Mouse (Mus musculus) kidney, postnatal 14 days (tissue): ENCODE measurements around the gene Btbd2.

ENCODE experiments used
- DNase-seq: peaks from one replicate; pipeline ENCODE4 v3.0.0; 2022; ENCODE audit warnings: mixed read lengths

The Btbd2 gene

DNA sequence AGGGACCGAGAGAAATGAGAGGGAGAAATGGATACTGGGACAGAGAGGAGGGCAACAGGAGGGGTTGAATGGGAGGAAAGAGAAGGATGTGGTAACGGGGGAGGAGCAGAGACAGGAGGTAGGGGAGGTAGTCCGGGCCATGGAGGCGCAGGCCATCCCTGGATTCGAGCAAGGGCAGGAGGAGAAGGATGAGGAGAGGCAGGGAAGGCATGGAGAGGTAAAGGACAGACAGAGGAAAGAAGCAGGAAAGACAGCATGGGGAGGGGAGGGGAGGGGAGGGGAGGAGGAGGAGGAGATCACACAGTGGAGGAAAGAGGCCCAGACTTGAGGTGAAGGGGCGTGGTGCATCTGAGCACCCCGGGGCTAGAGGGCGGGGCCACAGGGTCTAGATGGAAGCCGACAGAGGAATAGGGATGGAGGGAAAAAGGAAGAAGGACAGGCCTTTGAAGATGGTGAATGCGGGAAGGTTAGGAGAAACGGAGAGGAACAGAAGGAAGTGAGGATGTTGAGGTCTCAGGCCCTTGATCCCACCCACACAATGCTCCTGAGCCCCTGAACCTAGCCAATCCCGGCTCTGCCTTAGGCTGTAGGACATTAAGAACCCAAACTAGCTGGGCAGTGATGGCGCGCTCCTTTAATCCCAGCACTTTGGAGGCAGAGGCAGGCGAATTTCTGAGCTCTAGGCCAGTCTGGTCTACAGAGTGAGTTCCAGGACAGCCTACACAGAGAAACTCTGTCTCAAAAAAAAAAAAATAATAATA is at the start of gene Btbd2:
Gene Btbd2 (minus strand): TSS at position 209 of the 761 bp plus-strand sequence.
- peak; percentile 49 for DNase-seq

DNA sequence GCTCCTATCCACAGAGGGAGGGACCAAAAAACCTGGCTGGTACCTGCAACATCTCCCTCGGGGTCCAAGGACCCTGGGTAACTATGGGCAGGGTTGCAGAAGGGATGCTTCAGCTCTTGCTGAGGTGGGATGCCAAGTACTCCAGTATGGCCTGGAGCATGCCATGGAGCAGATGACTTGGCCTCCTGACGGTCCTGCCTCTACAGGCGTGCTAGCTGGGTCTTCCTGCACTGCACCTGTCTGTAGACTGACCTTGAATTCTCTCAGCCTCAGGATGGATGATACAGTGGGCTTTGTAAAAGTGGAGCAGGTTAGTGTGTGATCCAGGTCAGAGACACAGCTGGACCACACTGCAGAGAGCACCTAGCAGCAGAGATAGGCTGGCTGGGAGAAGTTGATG is 48.6 kb upstream of the Btbd2 start:
- no peak for DNase-seq

DNA sequence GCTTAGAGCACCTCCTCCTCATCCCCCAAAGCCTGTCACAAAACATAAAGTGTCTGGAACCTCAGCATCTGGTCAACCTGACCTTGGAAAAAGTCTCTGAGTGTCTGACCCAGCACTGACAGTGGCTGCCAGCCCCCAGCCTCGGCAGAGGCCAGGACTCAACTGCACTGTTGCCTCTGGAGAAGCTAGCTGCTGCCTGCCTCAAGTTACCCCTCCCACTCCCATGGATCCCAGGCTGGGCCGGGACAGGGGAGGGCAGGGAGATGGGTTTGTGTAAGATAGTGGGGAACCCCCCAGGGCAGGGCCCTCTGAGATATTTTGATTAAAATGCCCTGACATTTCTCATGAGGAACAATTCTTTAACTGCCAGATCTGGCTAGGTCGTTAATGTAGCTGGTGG is 48.2 kb upstream of the Btbd2 start:
- no peak for DNase-seq

DNA sequence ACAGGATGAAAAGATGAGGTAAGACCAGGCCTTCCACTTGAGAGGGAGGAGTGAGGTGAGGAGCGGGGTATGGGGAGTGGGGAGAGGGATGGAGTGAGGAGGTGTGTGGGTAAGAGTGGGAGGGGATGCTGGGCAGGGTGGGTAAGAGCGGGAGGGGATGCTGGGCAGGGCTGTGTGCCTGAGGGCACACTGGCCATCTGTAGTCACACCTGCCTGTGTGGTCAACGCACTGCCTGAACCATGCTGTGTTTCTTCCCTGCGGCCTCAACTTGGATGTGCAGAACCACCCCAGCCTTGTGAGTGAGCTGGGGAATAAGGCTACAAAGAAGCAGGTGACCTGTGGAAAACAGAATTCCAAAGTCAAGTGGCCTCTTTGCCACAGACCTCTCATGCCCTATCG is 47.5 kb upstream of the Btbd2 start:
- DNase-seq: no peak

DNA sequence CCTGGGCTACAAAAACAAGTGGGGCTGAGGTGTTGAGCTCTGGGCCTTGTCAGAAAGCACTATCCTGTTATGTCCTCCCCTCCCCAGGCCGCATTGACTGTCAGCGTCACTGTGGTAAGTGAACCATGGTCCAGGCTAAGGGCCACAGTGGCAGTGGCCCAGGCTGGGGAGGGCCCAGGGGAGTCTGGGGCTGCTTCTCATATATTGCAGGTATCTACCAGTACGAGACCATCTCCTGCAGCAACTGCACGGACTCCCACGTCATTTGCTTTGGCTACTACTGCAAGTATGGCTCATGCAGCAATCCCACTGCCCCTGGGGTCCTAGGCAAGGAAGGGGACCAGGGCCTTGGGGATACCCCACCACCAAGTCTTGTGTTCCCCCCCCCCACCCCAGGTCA is 46.8 kb upstream of the Btbd2 start:
- no peak for DNase-seq

DNA sequence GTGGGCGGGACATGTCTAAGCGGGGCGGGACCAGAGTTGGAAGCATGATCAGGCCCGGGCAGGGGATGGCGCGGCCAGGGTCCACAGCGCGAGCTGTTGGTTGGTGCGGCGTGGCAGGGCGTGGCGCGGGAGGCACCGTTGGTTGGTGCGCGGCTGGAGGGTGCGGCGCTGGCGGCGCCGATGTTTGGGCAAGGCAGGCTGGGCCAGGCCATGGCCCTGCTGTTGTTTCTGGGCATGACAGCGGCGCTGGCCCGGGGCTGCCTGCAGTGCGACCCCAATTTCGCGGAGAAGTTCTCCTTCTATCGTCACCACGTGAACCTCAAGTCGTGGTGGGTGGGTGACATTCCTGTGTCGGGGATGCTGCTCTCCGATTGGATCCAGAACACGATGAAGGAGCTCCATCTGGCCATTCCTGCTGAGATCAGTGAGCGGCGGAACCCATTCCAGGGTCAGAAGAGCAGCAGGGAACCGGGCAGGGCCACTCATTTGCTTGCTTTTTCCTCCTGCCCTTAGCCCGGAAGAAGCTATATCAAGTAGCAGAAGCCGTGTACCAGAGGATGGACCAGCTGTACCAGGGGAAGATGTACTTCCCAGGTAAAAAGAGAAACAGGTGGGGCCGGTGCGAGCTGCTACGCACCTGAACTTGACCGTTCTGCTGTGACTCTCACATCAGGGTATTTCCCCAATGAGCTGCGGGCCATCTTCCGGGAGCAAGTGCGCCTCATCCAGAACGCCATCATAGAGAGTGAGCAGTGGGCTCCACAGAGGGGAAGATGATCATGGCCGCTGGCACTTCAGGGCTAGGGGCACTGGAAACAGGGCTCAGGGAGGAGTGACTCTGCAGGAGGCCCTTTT is 45.9 kb upstream of the Btbd2 start:
- DNase-seq: peak; percentile 98

DNA sequence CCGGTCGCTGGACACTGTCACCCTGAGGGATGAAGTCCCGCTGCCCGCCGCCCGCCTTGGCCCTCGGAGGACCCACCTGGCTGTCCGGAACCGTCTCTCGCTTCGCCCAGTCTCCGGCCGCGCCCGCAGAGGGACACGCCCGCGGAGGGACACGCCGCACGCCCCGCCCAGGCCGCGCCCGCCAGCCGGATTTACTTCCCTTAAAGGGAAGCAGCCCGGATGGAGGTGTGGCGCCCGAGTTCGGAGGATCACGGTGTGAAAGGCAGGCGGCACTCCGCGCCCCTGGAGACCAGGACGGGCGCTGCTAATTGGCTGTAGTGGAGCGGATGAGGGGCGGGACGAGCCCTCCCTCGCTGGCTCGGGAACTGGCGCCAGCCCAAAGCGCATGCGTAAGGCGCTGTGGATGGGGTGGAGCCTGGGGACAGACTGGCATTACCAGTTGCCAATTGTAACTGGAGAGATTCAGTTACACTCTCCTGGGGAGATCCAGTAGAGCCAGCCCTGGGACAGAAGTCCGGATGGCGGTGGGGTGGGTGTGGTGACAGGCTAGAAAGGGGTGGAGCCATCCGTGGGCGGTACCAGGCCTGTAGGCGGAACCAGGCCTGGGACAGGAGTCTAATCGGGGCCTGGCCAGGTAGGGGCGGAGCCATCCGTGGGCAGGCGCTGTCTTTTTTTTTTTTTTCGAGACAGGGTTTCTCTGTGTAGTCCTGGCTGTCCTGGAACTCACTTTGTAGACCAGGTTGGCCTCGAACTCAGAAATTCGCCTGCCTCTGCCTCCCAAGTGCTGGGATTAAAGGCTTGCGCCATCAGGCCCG is 45.1 kb upstream of the Btbd2 start, which contains the start of the genes Mob3a and Izumo4:
Gene Mob3a (minus strand): TSS at position 257 of the 815 bp plus-strand sequence.
Gene Izumo4 (plus strand): TSS at position 464 of the 815 bp plus-strand sequence.
- DNase-seq: peak; percentile 99

DNA sequence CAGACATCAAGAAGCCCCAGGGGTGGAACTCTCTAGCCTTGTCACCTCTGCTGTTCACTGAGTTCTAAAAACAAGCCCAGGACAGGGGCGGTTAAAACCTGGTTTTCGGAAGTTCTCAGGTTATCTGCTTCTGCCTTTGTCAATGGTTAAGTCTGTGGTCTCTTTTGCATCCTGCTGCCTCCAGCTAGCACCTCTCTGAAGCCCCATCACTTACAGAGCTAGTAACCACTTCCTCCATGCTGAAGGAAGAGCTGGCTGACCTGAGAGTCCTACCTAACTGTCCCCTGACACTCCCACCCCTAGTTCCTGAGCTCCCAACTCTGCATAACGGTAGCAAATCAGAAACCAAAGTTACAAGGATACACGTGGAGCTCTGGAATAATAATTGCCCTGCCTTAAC is 43.9 kb upstream of the Btbd2 start:
- DNase-seq: no peak

DNA sequence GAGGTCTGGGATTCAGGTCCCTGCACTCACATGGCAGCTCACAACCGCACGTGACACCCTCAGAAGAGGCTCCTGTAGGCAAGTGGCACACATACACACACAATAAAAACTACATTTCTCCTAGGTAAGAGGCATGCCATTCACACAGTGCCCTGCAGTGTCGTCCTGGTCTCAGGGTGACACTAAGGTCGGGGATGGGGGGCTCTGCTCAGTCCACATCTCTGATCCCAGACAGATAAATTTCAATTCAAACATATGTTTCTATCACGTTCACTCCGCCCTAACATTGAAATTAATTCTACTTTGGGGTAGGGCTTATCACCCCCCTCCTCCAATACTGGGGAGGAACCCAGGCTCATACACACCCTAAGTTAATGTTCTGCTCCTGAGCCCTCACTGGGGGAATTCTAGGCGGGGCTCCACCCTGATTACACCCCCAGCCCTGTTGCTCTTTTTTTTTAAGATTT is 43.2 kb upstream of the Btbd2 start:
- no peak for DNase-seq

DNA sequence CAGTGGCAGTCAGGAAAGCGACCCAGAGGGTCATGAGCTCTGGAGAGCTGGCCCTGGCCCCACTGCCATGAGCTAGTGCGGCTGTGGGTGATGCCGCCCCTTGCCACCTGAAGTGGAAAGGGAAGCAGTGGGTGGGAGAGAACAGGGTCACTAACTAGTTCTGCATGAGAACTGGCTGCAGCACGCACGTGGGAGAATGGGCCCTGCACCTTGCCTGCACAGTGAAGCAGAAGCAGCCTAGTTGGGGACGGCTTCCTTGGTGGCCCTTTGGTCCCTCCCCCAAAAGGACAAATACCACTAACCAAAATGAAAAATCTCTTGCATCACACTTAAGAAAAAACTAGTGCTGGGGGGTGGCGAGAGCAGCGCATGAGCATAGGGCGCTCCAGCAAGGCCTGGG is 41.7 kb upstream of the Btbd2 start:
- DNase-seq: no peak

DNA sequence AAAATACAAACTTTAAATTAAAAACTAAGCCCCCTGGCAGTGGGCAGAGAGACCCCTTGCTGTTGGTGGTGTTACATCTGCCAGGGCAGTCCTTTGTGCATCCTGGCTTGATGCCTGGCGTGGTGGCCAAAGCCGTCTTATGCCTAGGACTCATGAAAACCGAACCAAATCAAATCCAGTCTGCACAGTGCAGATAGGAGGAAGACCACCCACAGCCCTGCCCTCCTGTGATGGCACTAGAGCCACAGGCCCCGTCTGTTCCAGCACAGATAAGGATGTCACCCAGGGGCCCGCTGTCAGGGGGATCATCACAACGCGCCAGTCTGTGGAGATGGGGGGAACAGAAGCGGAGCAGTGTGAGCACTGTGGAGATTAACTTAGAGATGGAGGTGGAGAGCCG is 40.9 kb upstream of the Btbd2 start:
- no peak for DNase-seq

DNA sequence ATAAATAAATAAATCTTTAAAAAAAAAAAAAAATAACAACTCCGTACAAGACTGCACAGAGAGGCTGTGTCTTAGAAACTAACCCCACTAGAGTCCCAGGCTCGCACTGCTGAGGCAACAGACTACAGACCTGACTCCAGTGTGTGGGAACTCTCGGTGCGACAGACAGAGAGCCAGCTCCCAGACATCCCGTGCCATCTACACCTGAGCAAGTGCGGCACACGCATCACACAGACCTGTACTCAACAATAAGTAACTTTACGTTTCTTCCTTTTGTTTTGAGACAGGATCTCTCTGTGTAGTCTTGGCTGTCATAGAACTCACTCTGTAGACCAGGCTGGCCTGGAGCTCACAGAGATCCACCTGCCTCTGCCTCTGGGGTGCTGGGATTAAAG is 40.5 kb upstream of the Btbd2 start:
- no peak for DNase-seq

DNA sequence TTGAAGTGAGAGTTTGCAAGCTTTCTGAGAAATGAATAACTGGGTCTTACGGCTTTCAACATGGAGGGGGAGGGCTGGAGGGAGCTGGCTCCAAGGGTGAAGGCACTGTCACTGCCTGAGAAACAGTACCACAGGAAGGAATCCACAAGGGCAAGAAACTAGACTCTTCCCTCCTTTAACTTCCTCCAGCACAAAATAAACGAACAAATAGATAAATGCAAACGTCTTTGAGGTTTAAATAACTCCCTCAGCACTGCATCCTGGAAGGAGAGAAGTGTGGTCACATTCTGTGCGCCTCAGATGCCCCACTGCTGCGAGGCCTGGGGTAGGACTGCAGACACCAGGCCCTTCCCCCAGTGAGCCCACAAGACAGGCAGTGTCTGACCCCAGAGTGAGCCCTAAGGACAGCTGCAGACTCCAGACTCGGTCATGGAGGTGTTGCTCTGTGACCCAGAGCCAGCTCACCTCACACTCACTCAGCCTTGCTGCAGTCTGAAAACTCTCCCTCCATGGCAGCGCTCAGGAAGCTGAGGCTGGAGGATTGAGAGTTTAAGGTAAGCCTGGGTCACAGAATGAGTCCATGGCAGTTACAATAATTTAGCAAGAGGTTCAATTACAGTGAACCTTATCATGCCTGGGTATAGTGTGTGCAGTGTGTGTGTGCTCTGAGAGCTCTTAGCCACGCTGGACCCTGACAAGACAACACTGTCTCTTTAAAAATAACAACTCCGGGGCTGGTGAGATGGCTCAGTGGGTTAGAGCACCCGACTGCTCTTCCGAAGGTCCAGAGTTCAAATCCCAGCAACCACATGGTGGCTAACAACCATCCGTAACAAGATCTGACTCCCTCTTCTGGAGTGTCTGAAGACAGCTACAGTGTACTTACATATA is 39.9 kb upstream of the Btbd2 start:
- DNase-seq: no peak

DNA sequence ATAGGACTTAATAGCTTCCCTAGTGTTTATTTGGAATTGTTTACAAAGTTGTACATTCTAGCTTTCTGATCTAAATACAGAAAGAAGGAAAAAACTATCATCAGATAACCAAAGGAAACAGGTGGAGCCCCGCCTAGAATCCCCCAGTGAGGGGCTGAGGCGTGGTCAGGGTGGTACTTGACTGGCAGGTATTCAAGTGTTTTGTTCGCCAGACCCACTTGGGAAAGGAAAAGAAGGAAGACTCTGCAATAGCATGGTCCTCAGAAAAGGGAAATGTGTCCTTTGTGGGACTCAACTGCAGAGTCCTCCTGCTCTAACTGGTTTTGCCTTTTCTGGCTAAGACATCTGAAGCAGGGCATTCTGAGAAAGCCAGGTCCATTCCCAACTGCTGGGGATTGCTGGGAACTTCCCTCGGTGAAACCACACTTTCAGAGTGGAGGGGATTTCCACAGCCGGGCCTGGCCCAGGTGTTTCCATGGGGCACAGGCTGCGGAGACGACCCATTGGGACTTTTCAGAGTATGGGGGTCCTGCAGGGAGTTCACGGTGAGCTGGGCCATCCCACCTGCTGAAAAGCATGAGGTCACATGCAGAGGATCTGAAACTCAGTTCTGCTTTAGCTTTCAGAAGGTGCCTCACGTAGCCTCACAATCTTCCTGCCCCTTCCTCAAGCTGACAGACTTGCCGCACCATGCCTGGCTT is 39.1 kb upstream of the Btbd2 start:
- DNase-seq: no peak

DNA sequence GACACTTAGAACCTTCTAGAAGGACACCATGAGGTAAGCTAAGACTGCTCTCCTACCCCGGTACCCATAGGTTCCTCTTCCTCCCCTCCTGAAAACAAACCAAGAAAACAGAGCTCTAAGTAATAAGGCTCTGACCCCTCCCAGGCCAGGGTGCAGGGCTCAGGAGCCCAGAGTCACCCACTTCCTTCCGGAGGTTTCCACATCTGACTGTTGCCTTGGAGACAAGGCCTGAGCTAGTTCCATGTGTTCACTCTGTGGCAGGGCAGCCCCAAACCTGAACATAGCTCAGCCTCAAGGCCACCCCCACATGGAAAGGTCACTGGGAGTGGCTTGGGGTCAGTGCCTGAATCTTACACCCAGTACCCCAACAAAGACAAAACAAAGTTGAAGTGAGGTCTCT is 38.3 kb upstream of the Btbd2 start:
- peak; percentile 61 for DNase-seq

DNA sequence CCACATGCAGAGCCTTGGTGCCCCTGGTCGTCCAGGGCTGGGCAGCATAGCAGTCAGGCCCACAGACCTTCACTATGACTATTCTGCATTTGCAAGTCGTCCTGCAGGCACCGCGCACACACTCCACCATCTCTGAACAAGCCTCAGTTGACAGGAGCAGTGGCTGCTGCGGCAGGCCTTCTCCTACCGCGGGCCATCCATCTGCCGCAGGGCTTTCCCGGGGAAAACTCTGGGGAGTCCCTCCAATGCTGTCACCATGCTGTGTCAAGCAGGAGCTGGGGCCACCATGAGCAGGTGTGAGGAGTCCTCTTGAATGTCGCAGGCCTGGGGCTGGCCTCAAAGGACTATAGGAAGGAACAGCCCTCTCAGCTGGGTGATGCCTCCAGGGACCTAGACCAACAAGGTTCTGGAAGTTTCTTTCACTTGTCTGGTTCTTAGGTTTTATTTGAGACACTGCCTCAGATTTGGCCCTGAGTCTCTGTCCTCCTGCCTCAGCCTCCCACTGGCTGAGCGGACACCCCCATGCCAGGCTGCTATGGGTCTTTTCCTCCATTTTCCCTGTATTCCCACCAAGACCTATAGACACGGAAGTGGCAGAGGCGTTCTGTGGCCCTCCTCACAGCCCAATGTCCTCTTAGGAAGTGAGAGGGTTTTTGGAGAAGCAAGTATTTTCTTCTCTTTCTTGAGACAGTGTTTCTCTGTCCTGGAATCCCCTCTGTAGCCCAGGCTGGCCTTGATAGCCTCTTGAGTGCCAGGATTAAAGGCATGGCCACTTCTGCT is 37.5 kb upstream of the Btbd2 start:
- DNase-seq: no peak

DNA sequence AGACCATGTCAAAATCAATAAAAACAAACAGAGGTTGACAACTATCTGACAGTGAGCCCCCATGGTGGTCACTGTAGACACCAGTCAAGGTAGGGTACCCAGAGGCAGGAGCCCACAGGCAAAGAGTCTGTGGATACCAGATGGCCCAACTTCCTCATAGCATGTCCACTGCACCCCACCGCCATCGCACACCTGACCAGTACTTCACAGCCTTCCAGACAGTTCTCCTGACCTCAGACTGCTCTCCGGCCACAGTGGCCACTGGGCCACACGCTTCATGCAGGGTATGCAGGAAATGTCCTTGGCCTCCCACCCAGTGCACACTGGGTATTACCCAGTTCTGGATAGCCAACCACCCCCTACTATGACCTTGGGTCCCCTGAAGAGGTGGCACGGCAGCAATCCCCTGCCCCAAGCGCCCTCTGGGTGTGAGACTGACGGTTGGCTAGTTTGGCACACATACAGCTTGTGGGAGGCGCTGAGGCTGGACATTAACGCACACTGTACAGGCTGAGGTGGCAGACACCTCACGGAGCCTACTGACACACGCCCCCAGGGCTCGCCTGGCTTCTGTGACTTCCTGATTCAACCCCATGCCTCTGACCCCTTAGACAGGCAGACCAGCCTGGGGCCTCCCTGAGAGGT is 36.7 kb upstream of the Btbd2 start:
- peak; percentile 52 for DNase-seq

DNA sequence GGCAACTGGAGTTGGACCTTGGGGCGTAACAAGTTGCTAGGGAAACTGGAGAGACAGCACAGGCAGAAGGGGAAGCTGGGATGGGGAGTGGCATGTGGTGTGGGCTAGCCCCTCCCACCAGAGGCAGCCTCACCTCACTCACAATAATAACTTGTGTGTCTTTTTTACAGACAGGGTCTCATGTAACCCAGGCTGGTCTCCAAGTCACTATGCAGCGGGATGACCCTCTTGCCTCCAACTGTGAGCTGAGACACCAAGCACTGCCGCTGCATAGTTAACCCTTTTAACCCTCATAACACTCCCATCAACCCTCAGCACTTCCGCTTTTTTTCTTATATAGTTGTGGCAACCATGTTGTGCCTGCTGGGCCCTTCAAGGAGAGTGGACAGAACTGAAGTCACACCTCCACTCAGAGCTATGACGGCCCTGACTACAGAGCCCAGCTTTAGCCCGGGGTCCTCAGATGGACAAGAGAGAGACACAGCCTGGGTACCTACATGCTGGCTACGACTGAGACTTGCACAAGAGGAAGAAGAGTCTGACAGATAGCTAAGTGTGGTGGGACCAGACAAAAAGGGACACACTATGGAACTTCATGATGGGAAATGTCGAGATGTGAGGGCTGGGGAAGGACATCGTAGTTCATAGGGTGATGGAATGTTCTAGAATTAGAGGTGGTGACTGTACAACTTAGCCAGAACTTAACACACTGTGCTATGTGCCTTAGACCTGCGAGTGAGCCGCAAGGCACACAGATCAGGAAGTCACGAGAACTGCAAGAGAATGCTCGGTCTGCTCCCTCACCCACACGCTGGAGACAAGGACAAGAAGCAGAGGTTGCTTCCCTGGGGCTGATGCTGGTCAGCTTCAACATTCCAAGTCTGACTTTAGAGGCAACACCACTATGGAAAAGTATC is 35.6 kb upstream of the Btbd2 start:
- DNase-seq: no peak

DNA sequence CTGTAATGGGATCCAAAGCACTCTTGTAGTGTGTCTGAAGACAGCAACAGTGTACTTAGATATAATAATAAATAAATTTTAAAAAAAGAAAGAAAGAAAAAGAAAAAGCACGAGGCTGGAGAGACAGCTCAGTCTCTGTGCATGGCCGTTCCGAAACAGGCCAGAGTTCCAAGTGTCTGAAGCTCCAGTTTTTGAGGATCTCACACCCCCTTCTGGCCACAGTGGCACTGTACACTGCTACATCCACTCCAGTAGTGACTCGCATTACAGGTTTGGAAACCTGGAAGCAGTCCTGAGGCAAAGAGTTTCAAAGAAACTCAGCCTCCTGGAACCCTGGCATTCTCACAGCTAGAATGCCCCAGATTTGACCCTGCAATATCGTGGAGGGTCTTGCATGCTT is 31.0 kb upstream of the Btbd2 start:
- peak; percentile 88 for DNase-seq
